In the genomic region with DNA sequence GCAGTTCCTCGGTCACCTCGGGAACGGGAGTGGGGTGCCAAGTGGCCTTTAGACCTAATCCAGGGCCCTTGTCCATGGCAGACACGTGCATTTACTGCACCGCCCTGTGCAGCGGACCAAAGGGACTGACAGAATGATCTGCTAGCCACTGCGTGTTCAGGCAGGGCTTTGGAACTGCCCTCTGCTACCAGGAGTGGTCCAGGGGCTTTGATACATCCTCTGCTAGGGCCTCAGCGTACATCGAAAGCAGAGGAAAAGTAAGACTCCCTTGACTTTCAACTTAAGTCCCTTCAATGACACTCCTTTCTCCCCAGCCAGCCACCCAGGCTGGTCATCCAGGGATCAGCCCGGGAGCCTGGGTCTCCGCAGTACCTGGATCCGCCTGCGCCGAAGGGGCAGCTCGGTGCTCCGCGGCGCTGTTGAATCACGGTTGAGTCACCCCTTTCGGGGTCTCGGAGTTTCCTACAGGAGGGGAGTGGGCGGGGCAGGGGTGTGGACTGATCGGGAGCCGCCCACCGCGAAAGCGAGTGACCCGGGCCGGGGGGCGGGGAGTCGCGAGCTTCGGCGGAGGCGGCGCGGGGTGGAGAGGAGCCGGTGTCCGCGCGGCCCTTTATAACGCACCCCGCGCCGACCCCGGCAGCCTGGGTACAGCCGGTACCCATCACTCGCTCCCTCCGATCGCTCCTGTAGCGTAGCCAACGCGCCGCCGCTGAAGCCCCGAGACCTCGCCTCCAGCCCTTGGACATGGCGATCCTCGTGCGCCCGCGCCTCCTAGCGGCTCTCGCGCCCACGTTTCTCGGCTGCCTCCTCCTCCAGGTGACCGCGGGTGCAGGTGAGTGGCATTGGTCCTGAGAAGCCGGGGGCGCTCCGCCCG, we compare ENCODE assay signal across 8 mouse cellular contexts. TPM values are rescaled to one million over a fixed set of nuclear protein-coding genes. Genes with fewer than 3 reads are reported as not detected.
A peak's percentile ranks its signal among the peaks of the same experiment; 100 is the strongest.
DNase-seq lines count a peak whose midpoint lies in the region; ATAC-seq and TF ChIP-seq lines count a peak whose summit lies in the region.

A gene (plus strand): TSS at position 567 of the 874 bp plus-strand sequence.

- H3K4me1 ChIP-seq in bone marrow, adult 2 months (ENCODE audit: control insufficient read depth, insufficient read depth, low read length) = peaks cover 3% of the 10 kb centered on the region; the same call in 1 of the 2 replicates
- peaks cover 46% of the 10 kb centered on the region for H3K4me1 ChIP-seq in forebrain, embryonic 10.5 days
- H3K4me1 ChIP-seq in heart, embryonic 14.5 days (ENCODE audit: control insufficient read depth in 2 of 2, insufficient read depth in 2 of 2, low read length in 2 of 2) = peaks cover 4 to 14% of the 10 kb centered on the region in 2 experiments; a peak in 3 of 4 replicates
- peaks cover 0 to 4% of the 10 kb centered on the region in 2 experiments; a peak in 1 of 4 replicates for H3K4me1 ChIP-seq in liver, embryonic 14.5 days (replicated peaks; ENCODE audit: control insufficient read depth in 2 of 2, insufficient read depth in 2 of 2, low read length in 1 of 2)
- H3K4me1 ChIP-seq in testis, adult 2 months (ENCODE audit: control insufficient read depth, insufficient read depth, low read length) = peaks cover 29% of the 10 kb centered on the region

- WGBS in bone marrow, adult 2 months = 1% methylated on average over 73 of the region's 73 CpGs
- under 1% methylated on average over 73 of the region's 73 CpGs for WGBS in forebrain, embryonic 10.5 days
- under 1% methylated on average over 72 of the region's 73 CpGs for WGBS in heart, embryonic 14.5 days
- WGBS in liver, embryonic 14.5 days (ENCODE audit: insufficient replicate concordance) = under 1% methylated on average over 58 of the region's 73 CpGs

- H3K9ac ChIP-seq in heart, embryonic 14.5 days (ENCODE audit: low read length) = peak within 1 kb of the TSS; percentile 80
- no peak within 1 kb of the TSS for H3K9ac ChIP-seq in liver, embryonic 14.5 days (replicated peaks)

- peak within 1 kb of the TSS; percentile 95 for H3K4me2 ChIP-seq in heart, embryonic 14.5 days (ENCODE audit: low read length)
- H3K4me2 ChIP-seq in liver, embryonic 14.5 days (ENCODE audit: low read depth) = peak within 1 kb of the TSS; percentile 60

- no peak for TF ChIP-seq EP300 in liver, embryonic 14.5 days (IDR thresholded peaks at IDR 0.05; ENCODE audit: low read depth)

- peak; percentile 80 for ATAC-seq in heart, embryonic 14.5 days (ENCODE audit: insufficient number of reproducible peaks, insufficient read depth, low FRiP score, low read depth)
- peak; percentile 43; the same call in 1 of the 2 replicates for ATAC-seq in liver, embryonic 14.5 days (ENCODE audit: insufficient read depth)

- H3K27me3 ChIP-seq in forebrain, embryonic 10.5 days (ENCODE audit: poor library complexity, severe bottlenecking) = peaks cover 51% of the 10 kb centered on the region
- no peaks in the 10 kb centered on the region for H3K27me3 ChIP-seq in heart, embryonic 14.5 days (ENCODE audit: control insufficient read depth, insufficient read depth, low read length)
- H3K27me3 ChIP-seq in liver, embryonic 14.5 days (ENCODE audit: control insufficient read depth, insufficient read depth, low read length) = peaks cover 27% of the 10 kb centered on the region
- H3K27me3 ChIP-seq in testis, adult 2 months (ENCODE audit: control insufficient read depth, insufficient read depth, low read length) = no peaks in the 10 kb centered on the region

- H3K4me3 ChIP-seq in bone marrow, adult 2 months (replicated peaks; ENCODE audit: control insufficient read depth, low read depth, low read length) = peak within 1 kb of the TSS; percentile 53
- peak within 1 kb of the TSS; percentile 69 for H3K4me3 ChIP-seq in forebrain, embryonic 10.5 days
- peak within 1 kb of the TSS; percentile 69 to 88 for H3K4me3 ChIP-seq in heart, embryonic 14.5 days (ENCODE audit: control insufficient read depth in 1 of 2, insufficient read depth in 1 of 2, low read depth in 1 of 2, low read length in 2 of 2)
- peak within 1 kb of the TSS; percentile 39 to 49 for H3K4me3 ChIP-seq in liver, embryonic 14.5 days (ENCODE audit: insufficient read depth in 1 of 2, low read depth in 2 of 2, low read length in 2 of 2)
- peak within 1 kb of the TSS; percentile 86 for H3K4me3 ChIP-seq in testis, adult 2 months (ENCODE audit: control insufficient read depth, low read depth, low read length)

- no peak for TF ChIP-seq POLR2A in bone marrow, adult 2 months (IDR thresholded peaks at IDR 0.05; ENCODE audit: borderline replicate concordance, control insufficient read depth, low read depth, low read length)
- no peak for TF ChIP-seq POLR2A in testis, adult 2 months (IDR thresholded peaks at IDR 0.05; ENCODE audit: control insufficient read depth, low read depth, low read length)

- TF ChIP-seq CTCF in bone marrow, adult 2 months (IDR thresholded peaks at IDR 0.05; ENCODE audit: control insufficient read depth, insufficient read depth, low read length) = peak; percentile 70
- peak; percentile 76 for TF ChIP-seq CTCF in liver, embryonic 14.5 days (IDR thresholded peaks at IDR 0.05; ENCODE audit: low read depth)
- TF ChIP-seq CTCF in testis, adult 2 months (IDR thresholded peaks at IDR 0.05; ENCODE audit: control insufficient read depth, insufficient read depth, insufficient replicate concordance, low read depth, low read length) = peak; percentile 26; the same call in 1 of the 2 replicates

- H3K9me3 ChIP-seq in forebrain, embryonic 10.5 days = no peaks in the 10 kb centered on the region
- no peaks in the 10 kb centered on the region for H3K9me3 ChIP-seq in heart, embryonic 14.5 days (ENCODE audit: control insufficient read depth, low read length)
- no peaks in the 10 kb centered on the region for H3K9me3 ChIP-seq in liver, embryonic 14.5 days (ENCODE audit: control insufficient read depth, low read length)

- peak; percentile 54 to 55 for DNase-seq in B cell, adult 2 months
- DNase-seq in forebrain, embryonic 10.5 days (ENCODE audit: extremely low spot score, low spot score) = peak; percentile 86
- peak; percentile 90 for DNase-seq in kidney, postnatal 14 days
- peak in 1 of 3 experiments; percentile 9 for DNase-seq in liver, embryonic 14.5 days (ENCODE audit: low read depth in 3 of 3, low spot score in 3 of 3)
- DNase-seq in neural tube, embryonic 10.5 days (ENCODE audit: extremely low spot score, low spot score) = peak; percentile 88

- H3K36me3 ChIP-seq in forebrain, embryonic 10.5 days (replicated peaks) = 0 out of 2 replicates have a peak, but pooled peaks cover 4% of the 10 kb centered on the region
- H3K36me3 ChIP-seq in heart, embryonic 14.5 days (ENCODE audit: control insufficient read depth, insufficient read depth, low read length) = no peaks in the 10 kb centered on the region
- H3K36me3 ChIP-seq in liver, embryonic 14.5 days (replicated peaks; ENCODE audit: control insufficient read depth, insufficient read depth, low read depth) = no peaks in the 10 kb centered on the region
- H3K36me3 ChIP-seq in testis, adult 2 months (ENCODE audit: control insufficient read depth, insufficient read depth, low read length) = no peaks in the 10 kb centered on the region

- H3K27ac ChIP-seq in bone marrow, adult 2 months (ENCODE audit: control insufficient read depth, insufficient read depth, low read depth, low read length, poor library complexity) = peak within 1 kb of the TSS; percentile 41; the same call in 1 of the 2 replicates
- peak within 1 kb of the TSS; percentile 85 for H3K27ac ChIP-seq in forebrain, embryonic 10.5 days
- peak within 1 kb of the TSS; percentile 55 to 67 for H3K27ac ChIP-seq in heart, embryonic 14.5 days (replicated peaks in 1 of 2; ENCODE audit: control insufficient read depth in 1 of 2, insufficient read depth in 1 of 2, low read depth in 2 of 2, low read length in 2 of 2)
- H3K27ac ChIP-seq in liver, embryonic 14.5 days = no peak within 1 kb of the TSS
- peak within 1 kb of the TSS; percentile 22 for H3K27ac ChIP-seq in testis, adult 2 months (ENCODE audit: control insufficient read depth, insufficient read depth, low read depth, low read length)

RNA-seq across cellular contexts. Expression of the gene that starts here (rescaled TPM):
- polyA plus RNA-seq in bone marrow, adult 2 months (2011; ENCODE audit: insufficient read depth, insufficient read length, low replicate concordance, missing spikeins) = 3.6 TPM in 1 of 2 replicates, not detected in the other
- 8.2 and 9.8 TPM in 2 replicates for polyA plus RNA-seq in forebrain, embryonic 10.5 days (2016; fragmentation: Nextera tagmentation; extraction: Ambion mirVana)
- 6.8 and 6.9 TPM in 2 replicates for polyA plus RNA-seq in heart, embryonic 14.5 days (2014; fragmentation: Nextera tagmentation; extraction: Ambion mirVana)
- polyA plus RNA-seq in liver, embryonic 14.5 days (2012; rRNA removed) = 0.27 and 0.33 TPM in 2 replicates
- 0.39 TPM in 2 replicates for polyA plus RNA-seq in liver, embryonic 14.5 days (2014; fragmentation: Nextera tagmentation; extraction: Ambion mirVana)
- polyA plus RNA-seq in testis, adult 2 months (2012; rRNA removed) = 3.5 and 4.2 TPM in 2 replicates

Comparison
In these comparisons a context has a peak if more than half of its experiments do, and no peak if none do; other contexts are left out.
1. Peak in ATAC-seq, H3K4me3 ChIP-seq and H3K4me2 ChIP-seq in liver, embryonic 14.5 days; RNA of the gene not detected or under 1 TPM.
2. CTCF ChIP-seq: peak in every context shown above with its lines; median percentile 76 in liver, embryonic 14.5 days; 70 in bone marrow, adult 2 months; 26 in testis, adult 2 months.